Mouse (Mus musculus): Measurements from ENCODE around the gene Npcd.

DNA sequence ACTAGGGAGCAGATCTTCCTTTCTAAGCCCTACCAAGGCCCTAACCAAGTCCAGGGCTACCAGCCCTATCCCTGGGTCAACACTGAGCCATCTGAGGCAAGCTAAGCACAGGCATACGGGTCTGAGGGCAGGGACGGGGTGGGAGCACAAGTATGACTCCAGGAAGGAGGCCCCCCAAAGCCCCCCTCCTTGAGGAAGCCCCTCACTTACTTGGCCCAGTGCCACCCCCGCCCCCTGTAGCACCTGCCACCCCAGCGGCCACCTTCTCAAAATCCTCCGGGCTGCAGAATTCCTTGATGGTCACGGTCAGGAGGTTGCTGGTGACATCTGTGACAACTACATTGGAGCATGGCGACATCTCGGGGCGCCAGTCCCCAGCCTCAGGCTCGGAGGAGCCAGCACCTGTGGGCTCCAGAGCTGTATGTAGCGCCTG is 6.2 kb downstream of the Npcd start:
- no peak for TF ChIP-seq POLR2A (IDR thresholded peaks at IDR 0.05; ENCODE audit: insufficient read depth, low read length)
- TF ChIP-seq CTCF (IDR thresholded peaks at IDR 0.05; ENCODE audit: low read depth, low read length), result no peak
